ENCODE assay signal across 7 mouse cellular contexts in the genomic region with DNA sequence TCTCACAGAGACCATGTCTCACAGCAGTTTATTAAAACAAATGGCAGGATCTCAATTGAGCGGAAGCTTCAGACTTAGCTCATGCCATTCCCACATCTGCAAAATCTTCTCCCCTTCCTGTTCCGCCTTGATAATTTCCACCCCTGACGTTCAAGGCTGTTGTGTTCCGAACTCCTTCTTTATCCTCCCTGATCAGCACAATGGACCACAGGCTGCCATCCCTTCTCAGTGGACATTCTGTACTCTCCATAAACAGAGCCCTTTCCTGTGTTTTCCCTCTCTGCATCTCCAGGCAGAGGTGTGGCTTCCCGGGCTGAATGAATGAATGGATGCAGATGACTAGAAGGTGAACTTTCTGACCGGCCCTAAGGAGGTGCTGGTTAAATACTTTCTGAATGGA. TPM values are rescaled to one million over a fixed set of nuclear protein-coding genes. Genes with fewer than 3 reads are reported as not detected.
DNase-seq lines count a peak whose midpoint lies in the region; ATAC-seq and TF ChIP-seq lines count a peak whose summit lies in the region.

No protein-coding gene starts in this region.

- no peak for TF ChIP-seq CTCF in intestine, postnatal 0 days (IDR thresholded peaks at IDR 0.05; ENCODE audit: low read depth)

- no peak for ATAC-seq in embryonic facial prominence, embryonic 11.5 days (replicated peaks; ENCODE audit: insufficient number of reproducible peaks, low FRiP score, low TSS enrichment, low read depth)
- ATAC-seq in forebrain, embryonic 15.5 days (replicated peaks), result no peak
- ATAC-seq in intestine, postnatal 0 days, result no peak
- no peak for ATAC-seq in midbrain, embryonic 11.5 days (ENCODE audit: low FRiP score)

- WGBS in embryonic facial prominence, embryonic 11.5 days, result 47% methylated on average over 6 of the region's 6 CpGs
- WGBS in forebrain, embryonic 15.5 days, result 32% methylated on average over 6 of the region's 6 CpGs
- WGBS in intestine, postnatal 0 days, result 42% methylated on average over 6 of the region's 6 CpGs
- WGBS in midbrain, embryonic 11.5 days, result 51% methylated on average over 6 of the region's 6 CpGs

- no peak for DNase-seq in embryonic facial prominence, embryonic 11.5 days (ENCODE audit: low spot score)
- no peak for DNase-seq in midbrain, embryonic 11.5 days (ENCODE audit: low spot score, missing footprints)
- DNase-seq in right cerebral cortex, adult 2 months (ENCODE audit: low spot score in 2 of 2), result no peak
- no peak for DNase-seq in thymus, postnatal 4 days
- DNase-seq in yolk sac, embryonic 10.5 days (ENCODE audit: low spot score), result no peak

- H3K27ac ChIP-seq in embryonic facial prominence, embryonic 11.5 days (replicated peaks; ENCODE audit: low read depth, low read length), result no peak overlapping the region
- no peak overlapping the region for H3K27ac ChIP-seq in forebrain, embryonic 15.5 days (replicated peaks)
- H3K27ac ChIP-seq in intestine, postnatal 0 days (ENCODE audit: low read depth, low read length), result no peak overlapping the region
- no peak overlapping the region for H3K27ac ChIP-seq in midbrain, embryonic 11.5 days (ENCODE audit: low read depth, low read length)

- H3K4me2 ChIP-seq in embryonic facial prominence, embryonic 11.5 days (ENCODE audit: low read depth, low read length), result peak overlapping the region; percentile 28
- peak overlapping the region; percentile 14; the same call in 1 of the 2 replicates for H3K4me2 ChIP-seq in forebrain, embryonic 15.5 days (replicated peaks)
- peak overlapping the region; percentile 30 for H3K4me2 ChIP-seq in intestine, postnatal 0 days (replicated peaks; ENCODE audit: low read depth)
- H3K4me2 ChIP-seq in midbrain, embryonic 11.5 days, result peak overlapping the region; percentile 28

- no peaks in the 10 kb centered on the region for H3K4me1 ChIP-seq in embryonic facial prominence, embryonic 11.5 days (ENCODE audit: control insufficient read depth, insufficient read depth, low read length)
- H3K4me1 ChIP-seq in forebrain, embryonic 15.5 days, result peaks cover 40% of the 10 kb centered on the region
- H3K4me1 ChIP-seq in intestine, postnatal 0 days (replicated peaks; ENCODE audit: control insufficient read depth, insufficient read depth, low read length), result peaks cover 9% of the 10 kb centered on the region; the same call in 1 of the 2 replicates
- H3K4me1 ChIP-seq in midbrain, embryonic 11.5 days (ENCODE audit: control insufficient read depth, insufficient read depth, low read length), result peaks cover 14% of the 10 kb centered on the region

- H3K27me3 ChIP-seq in embryonic facial prominence, embryonic 11.5 days (ENCODE audit: control insufficient read depth, insufficient read depth, low read length), result no peaks in the 10 kb centered on the region
- H3K27me3 ChIP-seq in forebrain, embryonic 15.5 days, result no peaks in the 10 kb centered on the region
- H3K27me3 ChIP-seq in intestine, postnatal 0 days (replicated peaks; ENCODE audit: control insufficient read depth, insufficient read depth, low read length), result no peaks in the 10 kb centered on the region
- H3K27me3 ChIP-seq in midbrain, embryonic 11.5 days (ENCODE audit: control insufficient read depth, insufficient read depth, low read length), result no peaks in the 10 kb centered on the region

- no peaks in the 10 kb centered on the region for H3K9me3 ChIP-seq in embryonic facial prominence, embryonic 11.5 days (replicated peaks; ENCODE audit: control insufficient read depth, low read length)
- no peaks in the 10 kb centered on the region for H3K9me3 ChIP-seq in forebrain, embryonic 15.5 days
- no peaks in the 10 kb centered on the region for H3K9me3 ChIP-seq in intestine, postnatal 0 days (ENCODE audit: control insufficient read depth)
- H3K9me3 ChIP-seq in midbrain, embryonic 11.5 days (ENCODE audit: control insufficient read depth, low read length), result no peaks in the 10 kb centered on the region

- H3K4me3 ChIP-seq in embryonic facial prominence, embryonic 11.5 days (ENCODE audit: low read depth, low read length), result peak overlapping the region; percentile 15; the same call in 1 of the 2 replicates
- H3K4me3 ChIP-seq in forebrain, embryonic 15.5 days, result peak overlapping the region; percentile 2; the same call in 1 of the 2 replicates
- no peak overlapping the region for H3K4me3 ChIP-seq in intestine, postnatal 0 days (ENCODE audit: low read depth, low read length)
- H3K4me3 ChIP-seq in midbrain, embryonic 11.5 days (ENCODE audit: low read depth, low read length), result no peak overlapping the region

- no peak overlapping the region; the same call in 1 of the 2 replicates for H3K9ac ChIP-seq in embryonic facial prominence, embryonic 11.5 days (replicated peaks; ENCODE audit: low read length)
- H3K9ac ChIP-seq in forebrain, embryonic 15.5 days (replicated peaks), result no peak overlapping the region
- no peak overlapping the region for H3K9ac ChIP-seq in intestine, postnatal 0 days (ENCODE audit: low read depth, low read length)
- no peak overlapping the region for H3K9ac ChIP-seq in midbrain, embryonic 11.5 days (ENCODE audit: low read length)

- H3K36me3 ChIP-seq in embryonic facial prominence, embryonic 11.5 days (replicated peaks; ENCODE audit: control insufficient read depth, insufficient read depth, low read depth, low read length), result no peaks in the 10 kb centered on the region
- H3K36me3 ChIP-seq in forebrain, embryonic 15.5 days, result no peaks in the 10 kb centered on the region
- no peaks in the 10 kb centered on the region for H3K36me3 ChIP-seq in intestine, postnatal 0 days (ENCODE audit: control insufficient read depth, insufficient read depth)
- H3K36me3 ChIP-seq in midbrain, embryonic 11.5 days (ENCODE audit: control insufficient read depth, insufficient read depth, low read length), result no peaks in the 10 kb centered on the region

RNA-seq across cellular contexts. Expression of a gene that starts 3.1 kb away (rescaled TPM):
- polyA plus RNA-seq in embryonic facial prominence, embryonic 11.5 days (2014; fragmentation: Nextera tagmentation; extraction: Ambion mirVana), result 24.3 and 24.7 TPM in 2 replicates
- polyA plus RNA-seq in forebrain, embryonic 15.5 days (2015; fragmentation: Nextera tagmentation; extraction: Ambion mirVana), result 9.6 and 10.2 TPM in 2 replicates
- polyA plus RNA-seq in intestine, postnatal 0 days (2015; fragmentation: Nextera tagmentation; extraction: Ambion mirVana), result 8.1 and 9.0 TPM in 2 replicates
- 21.0 and 22.5 TPM in 2 replicates for polyA plus RNA-seq in midbrain, embryonic 11.5 days (2014; fragmentation: Nextera tagmentation; extraction: Ambion mirVana)

RNA-seq across cellular contexts. Expression of a gene that starts 5.3 kb away (rescaled TPM):
- 21.2 and 23.9 TPM in 2 replicates for polyA plus RNA-seq in embryonic facial prominence, embryonic 11.5 days (2014; fragmentation: Nextera tagmentation; extraction: Ambion mirVana)
- 6.6 and 7.4 TPM in 2 replicates for polyA plus RNA-seq in forebrain, embryonic 15.5 days (2015; fragmentation: Nextera tagmentation; extraction: Ambion mirVana)
- 8.4 and 8.7 TPM in 2 replicates for polyA plus RNA-seq in intestine, postnatal 0 days (2015; fragmentation: Nextera tagmentation; extraction: Ambion mirVana)
- polyA plus RNA-seq in midbrain, embryonic 11.5 days (2014; fragmentation: Nextera tagmentation; extraction: Ambion mirVana), result 14.5 and 18.0 TPM in 2 replicates

RNA-seq across cellular contexts. Expression of a gene that starts 25.5 kb away (rescaled TPM):
- 24.4 and 25.4 TPM in 2 replicates for polyA plus RNA-seq in embryonic facial prominence, embryonic 11.5 days (2014; fragmentation: Nextera tagmentation; extraction: Ambion mirVana)
- 135 TPM in 2 replicates for polyA plus RNA-seq in forebrain, embryonic 15.5 days (2015; fragmentation: Nextera tagmentation; extraction: Ambion mirVana)
- 2.5 and 4.4 TPM in 2 replicates for polyA plus RNA-seq in intestine, postnatal 0 days (2015; fragmentation: Nextera tagmentation; extraction: Ambion mirVana)
- 69.5 and 73.3 TPM in 2 replicates for polyA plus RNA-seq in midbrain, embryonic 11.5 days (2014; fragmentation: Nextera tagmentation; extraction: Ambion mirVana)

Comparison
In these comparisons a context has a peak if more than half of its experiments do, and no peak if none do; other contexts are left out.
1. H3K4me3 ChIP-seq: peak in embryonic facial prominence, embryonic 11.5 days (single experiment) and forebrain, embryonic 15.5 days (single experiment); none in intestine, postnatal 0 days (single experiment) and midbrain, embryonic 11.5 days (single experiment).
2. Peak in every context shown above with its lines, with median percentiles within 50 percentile points of each other: H3K4me2 ChIP-seq.